Mouse (Mus musculus) CH12.LX (cell line): ENCODE measurements around the gene Klhl28. TPM values are rescaled to one million over a fixed set of nuclear protein-coding genes. Genes with fewer than 3 reads are reported as not detected.

Source experiments
- DNase-seq: peaks from one replicate; pipeline ENCODE4 v3.0.0-alpha.2; 2013; ENCODE audit errors: extremely low read depth
- H3K27ac ChIP-seq: 2 replicates; pipeline ENCODE4 v1.5.1; 2012; ENCODE audit warnings: low read depth, mild to moderate bottlenecking, control low read depth, moderate library complexity; ENCODE audit not compliant: insufficient read depth
- H3K27me3 ChIP-seq: replicated peaks from 2 replicates; pipeline ENCODE3; 2012; ENCODE audit warnings: inconsistent platforms
- H3K36me3 ChIP-seq, 2 experiments: replicated peaks in 1 of 2; 2 replicates each; pipeline versions ENCODE3 to v1.6.1; 2012; ENCODE audit warnings: inconsistent platforms in 1 of 2, low read length in 1 of 2, mild to moderate bottlenecking in 1 of 2, mixed read lengths in 1 of 2, moderate library complexity in 1 of 2; ENCODE audit not compliant: control insufficient read depth in 1 of 2, insufficient read depth in 1 of 2
- H3K4me1 ChIP-seq, 2 experiments: 2 replicates each; pipeline ENCODE4 v1.6.1; 2012; ENCODE audit warnings: inconsistent platforms in 1 of 2, moderate library complexity in 1 of 2; ENCODE audit not compliant: insufficient read depth in 2 of 2, control insufficient read depth in 1 of 2
- H3K4me2 ChIP-seq: 2 replicates; pipeline ENCODE4 v1.6.1; 2012; ENCODE audit warnings: low read depth, mild to moderate bottlenecking, control low read depth; ENCODE audit not compliant: poor library complexity, insufficient read depth, severe bottlenecking
- H3K4me3 ChIP-seq, 3 experiments: fragments of 150-350 bp in 1 of 3; sonication (generic) in 1 of 3; replicated peaks in 1 of 3; 2 replicates each; pipeline versions ENCODE3 to v1.5.1; 2011 to 2012; ENCODE audit warnings: low read depth in 2 of 3, low read length in 2 of 3, mild to moderate bottlenecking in 2 of 3, moderate library complexity in 2 of 3, control low read depth in 1 of 3, improper control_type of control experiment in 1 of 3, inconsistent platforms in 1 of 3, mixed read lengths in 1 of 3; ENCODE audit not compliant: poor library complexity in 1 of 3
- H3K79me2 ChIP-seq: replicated peaks from 2 replicates; pipeline ENCODE4 v1.6.1; 2012; ENCODE audit warnings: mild to moderate bottlenecking, moderate library complexity; ENCODE audit not compliant: control insufficient read depth, poor library complexity, insufficient read depth, severe bottlenecking; ENCODE audit errors: extremely low read depth
- H3K9ac ChIP-seq: 2 replicates; pipeline ENCODE4 v1.6.1; 2012; ENCODE audit warnings: low read depth, mild to moderate bottlenecking, control low read depth, moderate library complexity; ENCODE audit not compliant: insufficient read depth
- H3K9me3 ChIP-seq: replicated peaks from 2 replicates; pipeline ENCODE3; 2012; ENCODE audit warnings: low read length, inconsistent platforms, mixed read lengths
- BHLHE40 ChIP-seq: IDR thresholded peaks from 2 replicates; pipeline ENCODE4 v1.6.1; 2011; ENCODE audit warnings: mild to moderate bottlenecking, low read depth, low read length, improper control_type of control experiment
- CHD1 ChIP-seq: IDR thresholded peaks from 2 replicates; pipeline ENCODE4 v1.6.1; 2012; ENCODE audit warnings: low read depth, low read length, improper control_type of control experiment, inconsistent platforms
- CTCF ChIP-seq, 2 experiments: IDR thresholded peaks in 1 of 2; conservative IDR thresholded peaks in 1 of 2; 2 replicates each; pipeline ENCODE4 v1.5.1; 2011 to 2012; ENCODE audit warnings: low read depth in 2 of 2, low read length in 2 of 2, improper control_type of control experiment in 1 of 2, inconsistent platforms in 1 of 2, mild to moderate bottlenecking in 1 of 2, moderate library complexity in 1 of 2
- HCFC1 ChIP-seq: IDR thresholded peaks from 2 replicates; pipeline ENCODE4 v1.6.1; 2012; ENCODE audit warnings: low read depth, mild to moderate bottlenecking, inconsistent platforms, low read length, improper control_type of control experiment
- IRF4 ChIP-seq: IDR thresholded peaks from 2 replicates; pipeline ENCODE4 v1.6.1; 2014; ENCODE audit warnings: low read depth, mild to moderate bottlenecking, inconsistent platforms, low read length, improper control_type of control experiment
- NRF1 ChIP-seq: IDR thresholded peaks from 2 replicates; pipeline ENCODE4 v1.6.1; 2014; ENCODE audit warnings: low read depth, mild to moderate bottlenecking, inconsistent platforms, low read length, improper control_type of control experiment, moderate library complexity
- PAX5 ChIP-seq: IDR thresholded peaks from 2 replicates; pipeline ENCODE4 v1.6.1; 2012; ENCODE audit warnings: low read length, inconsistent platforms, mixed read lengths
- RAD21 ChIP-seq: IDR thresholded peaks from 2 replicates; pipeline ENCODE4 v1.6.1; 2011; ENCODE audit warnings: low read depth, mild to moderate bottlenecking, low read length, improper control_type of control experiment, moderate library complexity
- SMC3 ChIP-seq: IDR thresholded peaks from 2 replicates; pipeline ENCODE4 v1.6.1; 2011; ENCODE audit warnings: low read depth, low read length, improper control_type of control experiment
- UBTF ChIP-seq: IDR thresholded peaks from 2 replicates; pipeline ENCODE4 v1.6.1; 2012; ENCODE audit warnings: low read depth, mild to moderate bottlenecking, inconsistent platforms, low read length, improper control_type of control experiment, moderate library complexity
- ZC3H11A ChIP-seq: IDR thresholded peaks from 2 replicates; pipeline ENCODE4 v1.6.1; 2012; ENCODE audit warnings: low read depth, mild to moderate bottlenecking, inconsistent platforms, low read length, improper control_type of control experiment
- ZNF384 ChIP-seq: IDR thresholded peaks from 2 replicates; pipeline ENCODE4 v1.6.1; 2012; ENCODE audit warnings: low read depth, low read length, improper control_type of control experiment, inconsistent platforms
- dilution Hi-C: fragments of 300-500 bp; cut with MboI; formaldehyde crosslinking; loops from 2 replicates; pipeline ENCODE4 v1.14.3; 2020; ENCODE audit warnings: low sequenced_read_pairs; ENCODE audit not compliant: extremely low pct_unique_long_range_greater_than_20kb, extremely low pct_ligation_motif_present
- in situ Hi-C: fragments of 300-500 bp; cut with MboI; formaldehyde crosslinking; loops from 3 replicates; pipeline ENCODE4 v1.14.3; 2019; ENCODE audit warnings: low sequenced_read_pairs, low pct_ligation_motif_present, low pct_unique_long_range_greater_than_20kb, mixed read lengths
- polyA plus RNA-seq: library from polyadenylated mRNA; unstranded; fragments of >175 nt; gene quantifications from 2 replicates; pipeline ENCODE4 v1.2.1, GENCODE M21; 2012; ENCODE audit warnings: low read depth; ENCODE audit not compliant: insufficient read length
- total RNA-seq, 2 experiments: library from RNA; depleted of rRNA; stranded (reverse); fragments of 300-350 nt in 1 of 2; fragments of >200 nt in 1 of 2; gene quantifications; 2 replicates each; pipeline ENCODE4 v1.2.3; 2012 to 2014

The Klhl28 gene
- total and polyA plus RNA-seq, 3 experiments = 9.5 to 17.9 (median 16.6) TPM

- H3K9ac ChIP-seq = peak overlapping the region; percentile 80
- peak; percentile 43 for DNase-seq
- in situ Hi-C loops = loop anchor here (10.0 to 25.0 kb wide), 2 partner anchors 99 to 196 kb away; partner anchors contain the start of gene Mis18bp1
- peak overlapping the region; percentile 26 for H3K27ac ChIP-seq
- dilution Hi-C loops = no loop called here
- H3K79me2 ChIP-seq = peaks cover 69% of the 10 kb centered on the region
- H3K4me1 ChIP-seq = peaks cover 0 to 26% of the 10 kb centered on the region in 2 experiments; a peak in 2 of 4 replicates
- TF ChIP-seq CHD1 (peak; percentile 96; the same call in 1 of the 2 replicates), NRF1 (no peak), ZC3H11A (no peak), UBTF (peak; percentile 93)
- TF ChIP-seq, all 38 proteins: peak for 2
- H3K4me3 ChIP-seq = peak overlapping the region; percentile 79 to 92 (median 87)
- H3K27me3 ChIP-seq = no peaks in the 10 kb centered on the region
- peak overlapping the region; percentile 93 for H3K4me2 ChIP-seq
- peaks cover 0 to 13% of the 10 kb centered on the region in 2 experiments for H3K36me3 ChIP-seq
- H3K9me3 ChIP-seq = no peaks in the 10 kb centered on the region
Observed at GRCm38 (mm10) chr12:64966101-64966631, 832 bp upstream of the Klhl28 start.

GRCm38 (mm10) chr12:64964560-64964959, 774 bp downstream of the Klhl28 start:
- Histone ChIP-seq H3K9me3 (no peaks in the 10 kb centered on the region), H3K36me3 (peaks cover 0 to 23% of the 10 kb centered on the region in 2 experiments), H3K4me3 (peak overlapping the region; percentile 70 to 87 (median 85)), H3K27ac (no peak overlapping the region), H3K4me2 (peak overlapping the region; percentile 100), H3K4me1 (peaks cover 0 to 24% of the 10 kb centered on the region in 2 experiments; a peak in 2 of 4 replicates), H3K79me2 (peaks cover 67% of the 10 kb centered on the region), H3K9ac (peak overlapping the region; percentile 54), H3K27me3 (no peaks in the 10 kb centered on the region)
- dilution Hi-C loops (no loop called here), in situ Hi-C loops (loop anchor here (10.0 to 25.0 kb wide), 2 partner anchors 100 to 198 kb away; partner anchors contain the start of gene Mis18bp1)
- TF ChIP-seq UBTF (no peak), ZNF384 (peak; percentile 56; the same call in 1 of the 2 replicates)
- DNase-seq = no peak

- DNase-seq = no peak
- Histone ChIP-seq H3K36me3 (peaks cover 2 to 16% of the 10 kb centered on the region in 2 experiments), H3K79me2 (no peaks in the 10 kb centered on the region), H3K4me1 (no peaks in the 10 kb centered on the region), H3K4me3 (no peak overlapping the region), H3K4me2 (no peak overlapping the region), H3K9ac (no peak overlapping the region), H3K27me3 (no peaks in the 10 kb centered on the region), H3K9me3 (no peaks in the 10 kb centered on the region), H3K27ac (no peak overlapping the region)
- dilution Hi-C loops = no loop called here
- in situ Hi-C loops = no loop called here
- TF ChIP-seq NRF1 = no peak
- TF ChIP-seq ZNF384 = no peak; the same call in 1 of the 2 replicates
- TF ChIP-seq PAX5 = no peak
- TF ChIP-seq RAD21 = peak; percentile 60
- no peak for TF ChIP-seq IRF4
- TF ChIP-seq BHLHE40 = no peak
- peak; percentile 17; the same call in 1 of the 2 replicates for TF ChIP-seq SMC3
- peak; percentile 35 to 55; a peak in 3 of 4 replicates for TF ChIP-seq CTCF (conservative IDR thresholded peaks at IDR 0.05 in 1 of 2, IDR thresholded peaks at IDR 0.05 in 1 of 2; ENCODE audit: low read depth in 2 of 2, low read length in 2 of 2)
- TF ChIP-seq CHD1 = no peak
- TF ChIP-seq HCFC1 = no peak
Observed at GRCm38 (mm10) chr12:64937493-64937892, 27.8 kb downstream of the Klhl28 start.
